Mouse (Mus musculus) fat pad, adult 2 months (tissue): Measurements from ENCODE around the gene Olig3.
"Not testable (repeated sequence)": the region's sequence is repeated elsewhere in the genome, so short reads cannot be mapped to it uniquely, and the experiment has no call there.

Experiments used
- DNase-seq: peaks from one replicate; pipeline ENCODE4 v3.0.0-alpha.2; 2011; ENCODE audit warnings: low read depth, low spot score; ENCODE audit errors: extremely low read depth

Olig3 gene

DNA sequence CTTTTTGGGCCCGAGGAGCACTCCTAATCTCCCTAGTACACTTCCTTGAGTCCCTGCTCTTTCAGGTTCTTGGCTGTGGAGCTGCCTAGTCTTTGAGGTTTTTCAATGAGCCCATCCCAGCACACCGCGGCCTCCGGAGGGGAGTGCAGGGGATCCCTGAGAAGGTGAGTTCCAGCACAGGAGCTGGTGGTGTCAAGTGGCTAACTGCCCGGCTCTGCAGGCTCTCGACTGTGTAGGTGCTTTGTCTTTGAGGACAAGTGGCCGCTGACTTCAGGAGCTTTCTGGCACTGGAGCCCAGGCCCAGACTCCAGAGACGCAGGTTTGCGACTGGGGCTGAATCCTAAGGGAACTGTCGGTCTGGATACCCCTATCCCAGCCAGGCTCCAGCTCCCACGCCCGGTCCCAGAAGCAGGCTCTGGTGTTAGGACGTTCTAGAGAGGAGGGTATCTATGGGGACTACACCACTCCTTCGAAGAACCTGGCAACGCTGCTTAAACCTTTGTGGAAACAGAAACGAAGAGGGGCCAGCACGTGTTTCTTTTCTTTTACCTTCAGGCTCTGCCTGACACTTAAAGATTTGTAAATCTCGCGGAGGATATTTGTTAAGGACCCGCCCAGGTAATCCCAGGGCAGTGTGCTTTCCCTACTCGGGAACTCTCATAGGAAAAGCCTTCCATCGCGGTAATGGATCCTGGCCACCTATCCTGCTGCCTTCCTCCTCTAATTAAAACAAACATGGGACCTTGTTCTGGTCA lies 5.4 kb downstream of the Olig3 start:
- DNase-seq: no peak

GRCm38 (mm10) chr10:19362294-19362590 lies 5.9 kb downstream of the Olig3 start:
- no peak for DNase-seq

- DNase-seq: no peak
These were observed 6.5 kb downstream of the Olig3 start for GRCm38 (mm10) chr10:19362861-19363260.

DNA sequence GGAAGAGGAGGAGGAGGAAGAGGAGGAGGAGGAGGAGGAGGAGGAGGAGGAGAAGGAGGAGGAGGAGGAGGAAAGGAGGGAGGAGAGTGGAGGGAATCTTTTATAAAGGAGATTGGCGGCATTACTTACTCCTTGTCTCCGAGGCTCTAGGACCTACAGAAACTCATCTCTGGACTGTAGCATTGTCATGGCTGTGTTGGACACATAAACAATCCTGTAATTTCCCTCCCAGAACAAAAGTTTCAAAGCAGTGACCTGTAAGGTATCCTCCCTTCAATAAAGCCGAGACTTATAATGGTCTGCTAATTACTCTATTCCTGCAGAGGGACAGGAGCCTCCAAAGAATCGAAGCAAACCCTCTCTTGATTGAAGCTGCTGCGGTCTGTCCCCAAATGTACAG lies 7.0 kb downstream of the Olig3 start:
- DNase-seq: no peak

- DNase-seq: no peak
These were observed 12.8 kb downstream of the Olig3 start for GRCm38 (mm10) chr10:19369143-19369542.

GRCm38 (mm10) chr10:19370146-19370545 lies 13.8 kb downstream of the Olig3 start:
- DNase-seq: no peak

- no peak for DNase-seq
These were observed 15.9 kb downstream of the Olig3 start for GRCm38 (mm10) chr10:19372263-19372662.

DNA sequence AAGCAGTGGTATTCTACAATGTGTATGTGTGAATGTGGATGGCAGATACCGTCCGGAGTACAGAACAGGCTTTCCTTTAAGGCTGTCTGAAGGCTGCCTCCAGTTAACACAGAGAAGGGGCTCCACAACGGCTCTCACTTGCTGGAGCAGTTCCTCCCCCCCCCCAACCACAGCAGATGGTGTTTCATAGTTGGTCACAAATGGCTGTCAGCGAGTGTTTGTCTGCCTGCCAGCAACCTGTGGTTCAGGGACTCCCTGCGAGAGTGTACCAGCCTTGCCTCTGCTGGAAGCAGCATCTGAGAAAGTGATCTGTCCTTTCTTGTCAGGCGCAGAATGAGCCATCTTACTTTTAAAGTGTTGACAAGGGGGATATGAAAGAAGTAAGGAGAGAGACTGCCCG lies 17.5 kb downstream of the Olig3 start:
- no peak for DNase-seq

- DNase-seq: no peak
These were observed 18.0 kb downstream of the Olig3 start for GRCm38 (mm10) chr10:19374311-19374710.

DNA sequence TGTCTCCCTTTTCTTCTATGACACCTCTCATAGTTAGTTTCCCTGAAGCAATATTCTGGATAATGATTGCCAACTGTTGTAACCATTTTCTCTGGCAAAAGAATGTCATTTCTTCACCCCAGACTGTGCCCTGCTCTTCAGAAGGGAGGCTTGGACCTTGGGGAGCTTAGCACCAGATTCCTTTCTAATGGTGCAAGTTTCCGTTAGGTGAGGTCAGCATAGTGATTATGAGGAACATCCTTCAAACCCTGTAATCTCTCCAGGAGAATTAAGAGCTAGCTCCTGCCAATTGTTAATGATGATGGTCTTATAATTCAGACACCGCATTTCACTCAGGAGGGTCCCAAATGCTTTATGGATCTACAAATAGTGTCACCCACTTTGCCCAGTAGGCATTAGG lies 19.5 kb downstream of the Olig3 start:
- no peak for DNase-seq

- DNase-seq: not testable (repeated sequence)
These were observed 24.6 kb downstream of the Olig3 start for GRCm38 (mm10) chr10:19380971-19381370.

GRCm38 (mm10) chr10:19384176-19384575 lies 27.8 kb downstream of the Olig3 start:
- no peak for DNase-seq

DNA sequence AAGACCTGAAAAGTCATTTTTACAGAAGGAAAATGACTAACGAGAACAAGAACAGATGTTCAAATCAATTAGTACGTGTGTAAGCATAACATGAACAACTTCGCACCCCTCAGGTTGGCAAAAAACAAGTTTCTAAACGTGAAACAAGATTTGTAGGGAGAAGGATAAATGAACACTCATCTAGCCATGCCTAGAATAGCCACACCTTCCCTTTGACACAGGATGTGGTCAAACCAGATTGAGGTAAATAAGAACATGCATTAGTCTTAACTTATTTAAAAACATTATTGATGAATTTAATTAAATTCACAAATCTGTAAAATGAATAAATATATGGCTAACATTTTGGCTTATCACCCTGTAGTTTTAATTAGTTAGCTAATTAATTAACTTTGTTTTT lies 35.5 kb downstream of the Olig3 start:
- DNase-seq: no peak

DNA sequence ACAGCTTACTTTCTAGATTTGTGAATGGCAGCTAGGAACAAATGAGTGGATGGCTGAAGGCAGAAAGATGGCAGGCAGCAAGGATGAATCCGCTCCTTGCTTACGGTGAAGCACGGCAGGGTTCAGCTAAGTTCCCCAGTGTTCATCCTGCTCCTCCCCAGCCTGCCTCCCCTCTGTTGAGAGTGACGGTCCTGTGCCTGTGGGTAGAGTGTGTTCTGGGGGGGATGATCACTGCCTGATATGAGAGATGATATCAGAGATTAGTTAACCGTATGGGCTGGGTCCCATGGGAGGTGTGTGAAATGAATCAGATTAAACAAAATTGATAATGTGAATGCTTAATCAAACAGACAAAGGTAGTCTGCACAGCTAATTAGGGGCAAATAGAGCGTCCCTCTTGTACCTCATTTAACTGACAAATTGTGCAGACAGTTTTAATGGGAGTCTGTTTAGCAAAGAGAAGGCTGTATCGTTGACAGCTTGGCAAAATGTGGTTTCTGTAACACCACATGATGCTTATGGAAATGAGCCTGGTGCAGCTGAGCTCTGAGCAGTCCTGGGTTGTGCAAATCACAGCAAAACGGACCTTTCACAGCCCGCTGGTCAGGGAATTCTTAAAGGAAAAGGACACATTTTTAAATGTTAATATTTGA lies 40.3 kb downstream of the Olig3 start:
- no peak for DNase-seq

DNA sequence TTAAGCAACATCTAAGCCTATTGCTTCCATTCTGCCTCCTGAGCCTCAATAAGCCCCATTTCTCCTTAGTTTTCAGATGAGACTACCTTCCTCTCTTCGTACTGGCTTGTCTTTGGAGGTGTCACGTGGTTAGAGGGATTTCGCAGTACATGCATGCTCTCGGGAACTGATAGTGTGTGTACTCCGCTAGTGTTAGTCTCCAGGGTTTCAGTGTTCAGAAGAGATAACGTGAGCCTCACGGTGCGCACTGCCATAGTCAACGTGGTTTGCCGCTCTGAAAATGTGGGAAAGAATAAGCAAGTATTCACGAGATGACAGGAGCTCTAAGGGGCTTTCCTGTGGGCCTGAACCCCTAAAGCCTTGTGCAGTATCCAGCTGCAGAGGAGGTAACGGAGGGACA lies 41.1 kb downstream of the Olig3 start:
- no peak for DNase-seq

DNA sequence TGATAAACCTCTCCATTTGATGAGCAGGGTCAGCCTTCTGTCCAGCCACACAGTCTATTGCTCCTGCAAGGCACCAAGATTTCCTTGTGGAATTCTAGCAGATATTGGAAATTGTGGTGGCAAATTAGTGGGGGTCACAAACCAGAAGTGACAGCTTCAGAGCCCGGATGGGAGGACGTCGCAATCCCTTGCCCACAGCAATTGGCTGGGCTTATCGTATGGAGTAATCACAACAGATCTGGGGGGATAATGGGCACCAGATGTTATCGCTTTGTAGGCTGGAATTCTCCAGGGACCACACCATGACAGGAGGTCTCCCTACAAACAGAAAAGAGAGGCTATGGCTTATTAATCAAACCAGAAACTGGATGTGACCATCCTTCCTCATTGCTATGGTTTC lies 44.8 kb downstream of the Olig3 start:
- no peak for DNase-seq

GRCm38 (mm10) chr10:19404401-19404800 lies 48.1 kb downstream of the Olig3 start:
- DNase-seq: no peak

GRCm38 (mm10) chr10:19405959-19406358 lies 49.6 kb downstream of the Olig3 start:
- DNase-seq: no peak

DNA sequence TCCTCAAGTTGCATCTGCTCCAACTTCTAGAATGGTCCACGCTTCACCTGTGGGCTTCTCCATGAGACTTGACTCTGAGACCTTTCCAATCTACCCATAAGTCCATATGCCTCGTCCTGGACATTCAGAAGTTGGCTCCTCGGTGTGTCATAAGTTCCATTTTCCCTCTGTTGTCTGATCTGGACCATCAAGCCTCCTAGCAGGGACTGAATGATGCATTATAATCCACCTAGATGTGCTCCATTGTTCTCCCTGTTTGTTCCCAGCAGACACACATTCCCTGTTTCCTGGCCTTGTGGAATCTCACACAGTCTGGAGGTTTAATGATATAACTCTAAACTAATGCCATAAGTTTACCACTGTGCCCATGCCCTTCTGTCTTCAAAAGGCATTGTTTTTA lies 50.8 kb downstream of the Olig3 start:
- DNase-seq: no peak
